Mouse (Mus musculus): ENCODE results near the gene Uts2r. TPM values are rescaled to one million over a fixed set of nuclear protein-coding genes. Genes with fewer than 3 reads are reported as not detected.

Gene Uts2r
- polyA plus RNA-seq, 2 experiments = not detected

DNA sequence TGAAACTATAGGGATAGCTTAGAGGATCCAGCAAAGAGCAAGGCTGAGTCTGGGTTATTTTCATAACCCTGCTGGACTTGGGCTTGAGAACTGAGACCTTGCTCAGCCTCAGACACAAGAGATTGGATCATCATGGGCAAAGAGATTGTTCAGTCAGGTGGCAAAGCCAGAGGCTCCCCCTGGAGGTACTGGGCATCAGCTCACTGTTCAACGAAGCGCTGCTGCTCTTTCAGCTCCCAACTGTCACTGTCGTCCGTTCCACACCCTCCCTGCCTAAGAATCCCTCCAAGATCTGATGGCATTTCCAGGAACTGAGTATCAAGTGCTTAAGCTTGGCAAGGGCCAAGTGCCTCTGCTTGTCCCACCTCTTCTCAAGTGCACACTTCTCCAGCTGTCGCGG lies 21.3 kb upstream of the Uts2r start:
- no peak for DNase-seq (ENCODE audit: low read depth in 3 of 3, low spot score in 3 of 3)
- ATAC-seq (ENCODE audit: insufficient read depth) = no peak
- peak; percentile 24; the same call in 1 of the 2 replicates for TF ChIP-seq CTCF (IDR thresholded peaks at IDR 0.05; ENCODE audit: low read depth)
- no peak for TF ChIP-seq EP300 (IDR thresholded peaks at IDR 0.05; ENCODE audit: low read depth)
- Histone ChIP-seq H3K9me3 (ENCODE audit: control insufficient read depth, low read length) (no peaks in the 10 kb centered on the region), H3K4me2 (ENCODE audit: low read depth) (no peak overlapping the region), H3K4me1 (replicated peaks; ENCODE audit: control insufficient read depth in 2 of 2, insufficient read depth in 2 of 2, low read length in 1 of 2) (peaks cover 0 to 3% of the 10 kb centered on the region in 2 experiments; a peak in 2 of 4 replicates), H3K27ac (no peak overlapping the region), H3K36me3 (replicated peaks; ENCODE audit: control insufficient read depth, insufficient read depth, low read depth) (no peaks in the 10 kb centered on the region), H3K4me3 (ENCODE audit: insufficient read depth in 1 of 2, low read depth in 2 of 2, low read length in 2 of 2) (no peak overlapping the region), H3K27me3 (ENCODE audit: control insufficient read depth, insufficient read depth, low read length) (no peaks in the 10 kb centered on the region), H3K9ac (replicated peaks) (no peak overlapping the region)
- 28% methylated on average over 6 of the region's 6 CpGs for WGBS (ENCODE audit: insufficient replicate concordance)

- peaks cover 0 to 6% of the 10 kb centered on the region in 2 experiments; a peak in 2 of 4 replicates for H3K4me1 ChIP-seq (replicated peaks; ENCODE audit: control insufficient read depth in 2 of 2, insufficient read depth in 2 of 2, low read length in 1 of 2)
- H3K27me3 ChIP-seq (ENCODE audit: control insufficient read depth, insufficient read depth, low read length) = no peaks in the 10 kb centered on the region
- H3K9ac ChIP-seq (replicated peaks) = no peak overlapping the region
- H3K4me3 ChIP-seq (ENCODE audit: insufficient read depth in 1 of 2, low read depth in 2 of 2, low read length in 2 of 2) = no peak overlapping the region
- TF ChIP-seq CTCF (IDR thresholded peaks at IDR 0.05; ENCODE audit: low read depth) (no peak), EP300 (IDR thresholded peaks at IDR 0.05; ENCODE audit: low read depth) (no peak)
- 61% methylated on average over 9 of the region's 9 CpGs for WGBS (ENCODE audit: insufficient replicate concordance)
- DNase-seq (ENCODE audit: low read depth in 3 of 3, low spot score in 3 of 3) (no peak), ATAC-seq (ENCODE audit: insufficient read depth) (no peak)
- H3K4me2 ChIP-seq (ENCODE audit: low read depth) = no peak overlapping the region
- no peaks in the 10 kb centered on the region for H3K36me3 ChIP-seq (replicated peaks; ENCODE audit: control insufficient read depth, insufficient read depth, low read depth)
- no peak overlapping the region for H3K27ac ChIP-seq
- H3K9me3 ChIP-seq (ENCODE audit: control insufficient read depth, low read length) = no peaks in the 10 kb centered on the region
These were observed 16.6 kb upstream of the Uts2r start for GRCm38 (mm10) chr11:121143325-121144015.

DNA sequence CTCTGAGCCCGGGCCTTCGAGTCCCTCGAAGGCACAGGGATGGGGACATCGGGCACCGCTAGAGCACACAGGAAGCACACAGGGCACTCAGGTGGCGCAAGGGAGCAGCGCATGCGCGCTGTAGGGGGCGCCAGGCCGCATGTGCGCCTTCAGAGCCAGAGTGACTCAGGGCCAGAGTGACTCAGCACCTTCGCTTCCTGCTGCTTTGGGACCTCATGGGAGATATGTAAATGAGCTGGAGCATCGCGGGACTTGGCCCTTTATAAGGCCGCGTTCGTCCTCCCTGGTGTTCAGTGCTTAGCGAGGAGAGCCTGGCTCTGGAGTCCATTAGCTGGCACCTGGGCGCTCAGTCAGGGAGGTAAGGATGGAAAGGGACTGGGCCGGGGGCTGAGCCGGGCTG lies 14.2 kb upstream of the Uts2r start, which contains the start of gene Tex19.1:
Gene Tex19.1, plus strand, starts transcription at position 279 of the 400 bp plus-strand sequence.
- no peak within 1 kb of the TSS for H3K9ac ChIP-seq (replicated peaks)
- no peak within 1 kb of the TSS for H3K27ac ChIP-seq
- no peaks in the 10 kb centered on the region for H3K9me3 ChIP-seq (ENCODE audit: control insufficient read depth, low read length)
- TF ChIP-seq CTCF (IDR thresholded peaks at IDR 0.05; ENCODE audit: low read depth) (peak; percentile 37), EP300 (IDR thresholded peaks at IDR 0.05; ENCODE audit: low read depth) (no peak)
- H3K36me3 ChIP-seq (replicated peaks; ENCODE audit: control insufficient read depth, insufficient read depth, low read depth) = no peaks in the 10 kb centered on the region
- H3K4me1 ChIP-seq (replicated peaks; ENCODE audit: control insufficient read depth in 2 of 2, insufficient read depth in 2 of 2, low read length in 1 of 2) = peaks cover 0 to 4% of the 10 kb centered on the region in 2 experiments; a peak in 2 of 4 replicates
- 88% methylated on average over 22 of the region's 22 CpGs for WGBS (ENCODE audit: insufficient replicate concordance)
- no peaks in the 10 kb centered on the region for H3K27me3 ChIP-seq (ENCODE audit: control insufficient read depth, insufficient read depth, low read length)
- H3K4me2 ChIP-seq (ENCODE audit: low read depth) = no peak within 1 kb of the TSS
- ATAC-seq (ENCODE audit: insufficient read depth) (no peak), DNase-seq (ENCODE audit: low read depth in 3 of 3, low spot score in 3 of 3) (no peak)
- no peak within 1 kb of the TSS for H3K4me3 ChIP-seq (ENCODE audit: insufficient read depth in 1 of 2, low read depth in 2 of 2, low read length in 2 of 2)

GRCm38 (mm10) chr11:121148193-121148592 lies 11.9 kb upstream of the Uts2r start:
- no peak overlapping the region for H3K27ac ChIP-seq
- TF ChIP-seq EP300 (IDR thresholded peaks at IDR 0.05; ENCODE audit: low read depth) (no peak), CTCF (IDR thresholded peaks at IDR 0.05; ENCODE audit: low read depth) (peak; percentile 55)
- no peak overlapping the region for H3K4me2 ChIP-seq (ENCODE audit: low read depth)
- 49% methylated on average over 3 of the region's 3 CpGs for WGBS (ENCODE audit: insufficient replicate concordance)
- no peaks in the 10 kb centered on the region for H3K36me3 ChIP-seq (replicated peaks; ENCODE audit: control insufficient read depth, insufficient read depth, low read depth)
- H3K9me3 ChIP-seq (ENCODE audit: control insufficient read depth, low read length) = no peaks in the 10 kb centered on the region
- H3K9ac ChIP-seq (replicated peaks) = no peak overlapping the region
- DNase-seq (ENCODE audit: low read depth in 3 of 3, low spot score in 3 of 3) (no peak), ATAC-seq (ENCODE audit: insufficient read depth) (no peak)
- H3K4me3 ChIP-seq (ENCODE audit: insufficient read depth in 1 of 2, low read depth in 2 of 2, low read length in 2 of 2) = no peak overlapping the region
- no peaks in the 10 kb centered on the region for H3K27me3 ChIP-seq (ENCODE audit: control insufficient read depth, insufficient read depth, low read length)
- peaks cover 0 to 4% of the 10 kb centered on the region in 2 experiments; a peak in 2 of 4 replicates for H3K4me1 ChIP-seq (replicated peaks; ENCODE audit: control insufficient read depth in 2 of 2, insufficient read depth in 2 of 2, low read length in 1 of 2)

DNA sequence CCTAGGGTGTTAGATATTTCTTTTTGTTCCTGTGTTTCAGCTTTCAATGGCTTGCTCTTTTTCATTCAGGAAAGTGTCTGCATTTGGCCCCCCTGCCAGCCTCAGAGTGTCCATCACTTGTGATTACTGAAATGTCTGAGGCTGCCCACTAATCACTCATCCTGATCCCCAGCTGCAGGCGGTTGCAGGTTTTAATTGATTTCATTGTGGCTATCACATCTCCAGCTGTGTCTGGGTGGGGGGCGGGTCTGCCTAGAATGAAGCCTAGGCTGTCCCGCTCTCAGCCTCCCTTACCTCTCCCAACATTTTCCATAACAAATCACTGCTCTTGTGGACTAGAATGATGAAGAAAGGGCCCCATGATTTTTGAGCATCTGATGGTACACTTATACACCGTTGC lies 5.9 kb upstream of the Uts2r start:
- no peak overlapping the region for H3K9ac ChIP-seq (replicated peaks)
- H3K36me3 ChIP-seq (replicated peaks; ENCODE audit: control insufficient read depth, insufficient read depth, low read depth) = no peaks in the 10 kb centered on the region
- H3K4me3 ChIP-seq (ENCODE audit: insufficient read depth in 1 of 2, low read depth in 2 of 2, low read length in 2 of 2) = no peak overlapping the region
- peaks cover 23% of the 10 kb centered on the region for H3K27me3 ChIP-seq (ENCODE audit: control insufficient read depth, insufficient read depth, low read length)
- no peak for ATAC-seq (ENCODE audit: insufficient read depth)
- H3K27ac ChIP-seq = no peak overlapping the region
- 45% methylated on average over 4 of the region's 4 CpGs for WGBS (ENCODE audit: insufficient replicate concordance)
- no peak for DNase-seq (ENCODE audit: low read depth in 3 of 3, low spot score in 3 of 3)
- no peaks in the 10 kb centered on the region for H3K9me3 ChIP-seq (ENCODE audit: control insufficient read depth, low read length)
- no peaks in the 10 kb centered on the region for H3K4me1 ChIP-seq (replicated peaks; ENCODE audit: control insufficient read depth in 2 of 2, insufficient read depth in 2 of 2, low read length in 1 of 2)
- no peak overlapping the region for H3K4me2 ChIP-seq (ENCODE audit: low read depth)
- TF ChIP-seq EP300 (IDR thresholded peaks at IDR 0.05; ENCODE audit: low read depth) = no peak
- TF ChIP-seq CTCF (IDR thresholded peaks at IDR 0.05; ENCODE audit: low read depth) = no peak

All from liver, embryonic 14.5 days (tissue).